Mouse (Mus musculus) MEL (cell line): ENCODE measurements around the gene Mcm3. TPM values are rescaled to one million over a fixed set of nuclear protein-coding genes. Genes with fewer than 3 reads are reported as not detected.

Experiments
- DNase-seq: peaks from one replicate; pipeline ENCODE4 v3.0.0; 2011; ENCODE audit warnings: low read depth, low spot score
- H3K27ac ChIP-seq: 2 replicates; pipeline ENCODE4 v1.5.1; 2012; ENCODE audit warnings: low read depth, mild to moderate bottlenecking, control low read depth, low read length, moderate library complexity; ENCODE audit not compliant: control insufficient read depth
- H3K27me3 ChIP-seq, 2 experiments: fragments of 150-350 bp in 1 of 2; sonication (generic) in 1 of 2; 2 replicates each; pipeline ENCODE4 v1.6.1; 2012; ENCODE audit warnings: low read length in 2 of 2, mild to moderate bottlenecking in 2 of 2, improper control_type of control experiment in 1 of 2, moderate library complexity in 1 of 2; ENCODE audit not compliant: insufficient read depth in 2 of 2, control insufficient read depth in 1 of 2
- H3K36me3 ChIP-seq, 2 experiments: 2 replicates each; pipeline ENCODE4 v1.6.1; 2012 to 2014; ENCODE audit warnings: low read length in 2 of 2, improper control_type of control experiment in 1 of 2, inconsistent platforms in 1 of 2, mild to moderate bottlenecking in 1 of 2; ENCODE audit not compliant: insufficient read depth in 2 of 2, control insufficient read depth in 1 of 2
- H3K4me1 ChIP-seq, 2 experiments: fragments of 150-350 bp in 1 of 2; sonication (generic) in 1 of 2; 2 replicates each; pipeline ENCODE4 v1.6.1; 2012; ENCODE audit warnings: low read length in 2 of 2, improper control_type of control experiment in 1 of 2, mild to moderate bottlenecking in 1 of 2; ENCODE audit not compliant: insufficient read depth in 2 of 2, control insufficient read depth in 1 of 2
- H3K4me3 ChIP-seq, 2 experiments: fragments of 150-350 bp in 1 of 2; sonication (generic) in 1 of 2; 2 replicates each; pipeline ENCODE4 v1.5.1; 2012; ENCODE audit warnings: low read depth in 2 of 2, low read length in 2 of 2, mild to moderate bottlenecking in 2 of 2, moderate library complexity in 2 of 2, control low read depth in 1 of 2, improper control_type of control experiment in 1 of 2; ENCODE audit not compliant: control insufficient read depth in 1 of 2, insufficient read depth in 1 of 2
- H3K79me2 ChIP-seq: 2 replicates; pipeline ENCODE4 v1.6.1; 2012; ENCODE audit warnings: mild to moderate bottlenecking, low read length, moderate library complexity; ENCODE audit not compliant: control insufficient read depth, poor library complexity, insufficient read depth
- H3K9ac ChIP-seq: 2 replicates; pipeline ENCODE4 v1.6.1; 2012; ENCODE audit warnings: low read depth, mild to moderate bottlenecking, control low read depth, low read length, moderate library complexity; ENCODE audit not compliant: control insufficient read depth, poor library complexity, severe bottlenecking
- H3K9me3 ChIP-seq: fragments of 150-350 bp; sonication (generic); replicated peaks from 2 replicates; pipeline ENCODE4 v1.6.1; 2012; ENCODE audit warnings: mild to moderate bottlenecking, low read length, improper control_type of control experiment, moderate library complexity; ENCODE audit not compliant: insufficient read depth
- CHD1 ChIP-seq: IDR thresholded peaks from 2 replicates; pipeline ENCODE4 v1.6.1; 2012; ENCODE audit warnings: low read depth, mild to moderate bottlenecking, inconsistent platforms, low read length, improper control_type of control experiment
- HCFC1 ChIP-seq: IDR thresholded peaks from 2 replicates; pipeline ENCODE4 v1.6.1; 2012; ENCODE audit warnings: low read depth, mild to moderate bottlenecking, inconsistent platforms, low read length, improper control_type of control experiment, moderate library complexity
- JUND ChIP-seq: IDR thresholded peaks from 2 replicates; pipeline ENCODE4 v1.6.1; 2011; ENCODE audit warnings: low read depth, mild to moderate bottlenecking, improper control_type of control experiment, low read length
- MAX ChIP-seq: IDR thresholded peaks from 2 replicates; pipeline ENCODE4 v1.6.1; 2011; ENCODE audit warnings: low read length, improper control_type of control experiment
- MYC ChIP-seq: IDR thresholded peaks from 2 replicates; pipeline ENCODE4 v1.6.1; 2011; ENCODE audit warnings: low read depth, mild to moderate bottlenecking, low read length, improper control_type of control experiment, moderate library complexity
- NRF1 ChIP-seq: IDR thresholded peaks from 2 replicates; pipeline ENCODE4 v1.6.1; 2014; ENCODE audit warnings: low read depth, mild to moderate bottlenecking, inconsistent platforms, low read length, improper control_type of control experiment, moderate library complexity; ENCODE audit not compliant: poor library complexity, insufficient read depth, severe bottlenecking
- POLR2A ChIP-seq, 2 experiments: IDR thresholded peaks; 2 replicates each; pipeline ENCODE4 v1.6.1; 2011 to 2012; ENCODE audit warnings: low read length in 2 of 2, mild to moderate bottlenecking in 2 of 2, control low read depth in 1 of 2, improper control_type of control experiment in 1 of 2, low read depth in 1 of 2, moderate library complexity in 1 of 2; ENCODE audit not compliant: control insufficient read depth in 1 of 2, insufficient read depth in 1 of 2, poor library complexity in 1 of 2
- TBP ChIP-seq: IDR thresholded peaks from 2 replicates; pipeline ENCODE4 v1.8.0; 2011; ENCODE audit warnings: low read depth, low read length, improper control_type of control experiment
- ZNF384 ChIP-seq: IDR thresholded peaks from 2 replicates; pipeline ENCODE4 v1.6.1; 2012; ENCODE audit warnings: low read depth, mild to moderate bottlenecking, inconsistent platforms, low read length, improper control_type of control experiment
- polyA plus RNA-seq, 2 experiments: library from polyadenylated mRNA; stranded (reverse) in 1 of 2; unstranded in 1 of 2; fragments of >175 nt in 1 of 2; fragments of >200 nt in 1 of 2; gene quantifications; 2 replicates each; pipeline versions ENCODE4 v1.2.1 to v1.2.4; 2012; ENCODE audit warnings: low replicate concordance in 2 of 2, low read depth in 1 of 2; ENCODE audit not compliant: insufficient read length in 2 of 2, insufficient read depth in 1 of 2, missing spikeins in 1 of 2
- total RNA-seq: library from RNA; depleted of rRNA; stranded (reverse); fragments of 300-350 nt; gene quantifications from 2 replicates; pipeline ENCODE4 v1.2.3, GENCODE M21; 2012; rRNA removed

The Mcm3 gene
- total and polyA plus RNA-seq, 3 experiments, result 189 to 267 (median 204) TPM

GRCm38 (mm10) chr1:20757586-20757985 lies 62.5 kb downstream of the Mcm3 start:
- H3K27me3 ChIP-seq, result no peaks in the 10 kb centered on the region
- TF ChIP-seq POLR2A (IDR thresholded peaks at IDR 0.05; ENCODE audit: control insufficient read depth in 1 of 2, insufficient read depth in 1 of 2, low read depth in 1 of 2, low read length in 2 of 2, poor library complexity in 1 of 2) (no peak), NRF1 (no peak)
- TF ChIP-seq, all 39 proteins: peak for 0
- no peak for DNase-seq
- H3K36me3 ChIP-seq, result no peaks in the 10 kb centered on the region
- no peak overlapping the region for H3K27ac ChIP-seq
- no peaks in the 10 kb centered on the region for H3K4me1 ChIP-seq
- H3K4me3 ChIP-seq, result no peak overlapping the region
- no peaks in the 10 kb centered on the region for H3K9me3 ChIP-seq
- H3K79me2 ChIP-seq, result no peaks in the 10 kb centered on the region
- no peak overlapping the region for H3K9ac ChIP-seq

- no peak overlapping the region for H3K27ac ChIP-seq
- no peaks in the 10 kb centered on the region for H3K36me3 ChIP-seq
- H3K9me3 ChIP-seq, result no peaks in the 10 kb centered on the region
- H3K4me1 ChIP-seq, result no peaks in the 10 kb centered on the region
- no peaks in the 10 kb centered on the region for H3K27me3 ChIP-seq
- TF ChIP-seq MYC (no peak), MAX (no peak), CHD1 (no peak), TBP (no peak), HCFC1 (no peak), JUND (no peak), ZNF384 (no peak)
- no peak for DNase-seq
- H3K9ac ChIP-seq, result no peak overlapping the region
- H3K4me3 ChIP-seq, result no peak overlapping the region
- H3K79me2 ChIP-seq, result no peaks in the 10 kb centered on the region
These were observed 65.7 kb downstream of the Mcm3 start for GRCm38 (mm10) chr1:20754439-20754838.

Other genes starting within 250 kb of the Mcm3 start
- not detected in 2 replicates for gene Pkhd1, start 202.2 kb downstream of the Mcm3 start, total RNA-seq
- not detected for gene Pkhd1, start 202.2 kb downstream of the Mcm3 start, polyA plus RNA-seq
- not detected in 2 replicates for gene Il17a, start 89.4 kb downstream of the Mcm3 start, total RNA-seq
- gene Il17a, start 89.4 kb downstream of the Mcm3 start, polyA plus RNA-seq, result not detected
- not detected in 2 replicates for gene Il17f, start 29.7 kb downstream of the Mcm3 start, total RNA-seq
- not detected for gene Il17f, start 29.7 kb downstream of the Mcm3 start, polyA plus RNA-seq
- gene Paqr8, start 70.3 kb upstream of the Mcm3 start, total RNA-seq, result 0.46 and 0.69 TPM in 2 replicates
- gene Paqr8, start 70.3 kb upstream of the Mcm3 start, polyA plus RNA-seq, result 1 to 10 TPM in 1 of 2 experiments, not detected in 1; 1.8 TPM
- gene Efhc1, start 131.3 kb upstream of the Mcm3 start, total RNA-seq, result not detected in 2 replicates
- not detected for gene Efhc1, start 131.3 kb upstream of the Mcm3 start, polyA plus RNA-seq